Mouse (Mus musculus) R1 (cell line): Measurements from ENCODE around the gene Slc39a13.
"Not testable (repeated sequence)": the region's sequence is repeated elsewhere in the genome, so short reads cannot be mapped to it uniquely, and the experiment has no call there.

Source experiments
- DNase-seq: peaks from one replicate; pipeline ENCODE4 v3.0.0-alpha.2; 2018; ENCODE audit warnings: low read depth, low spot score

Slc39a13 gene

DNA sequence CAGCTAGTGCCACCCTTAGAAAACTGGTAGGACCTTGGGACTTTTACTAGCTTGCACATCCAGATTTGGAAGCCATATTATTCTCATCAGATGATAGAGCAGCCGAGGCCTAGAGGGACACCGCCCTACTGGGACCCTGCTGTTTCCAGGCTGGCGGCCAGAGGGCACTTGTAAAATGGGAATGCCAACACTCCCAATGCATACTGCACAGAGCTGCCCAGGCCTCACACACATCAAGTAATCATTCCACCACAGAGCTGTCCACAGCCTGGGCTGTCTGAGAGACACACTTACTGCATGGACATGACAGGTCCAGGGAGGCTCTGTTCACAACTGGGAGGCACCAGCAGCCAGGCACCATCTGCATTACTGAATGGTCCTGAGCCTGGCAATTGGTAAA is 3.8 kb downstream of the Slc39a13 start:
- no peak for DNase-seq

DNA sequence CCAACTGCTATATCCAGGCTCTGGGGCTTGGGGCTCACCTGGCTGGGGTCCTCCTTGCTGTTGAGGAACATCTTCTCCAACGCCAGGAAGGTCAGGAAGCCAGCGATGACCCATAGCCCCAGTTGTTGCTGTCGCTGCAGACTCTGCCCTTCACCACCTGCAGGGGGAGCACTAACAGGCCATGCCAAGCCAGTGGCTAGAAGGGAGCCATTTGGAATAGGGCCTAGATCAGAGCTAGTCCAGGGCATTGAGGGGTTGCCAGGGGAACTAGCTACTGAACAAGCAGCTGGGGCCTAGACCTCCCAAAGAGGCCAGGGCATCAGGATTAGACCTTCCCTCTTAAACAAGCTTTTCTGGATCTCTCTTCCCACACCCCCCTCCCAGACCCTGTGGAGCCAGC is 4.7 kb downstream of the Slc39a13 start:
- DNase-seq, result peak; percentile 82

- DNase-seq, result peak; percentile 80
These were observed 6.0 kb downstream of the Slc39a13 start for GRCm38 (mm10) chr2:91064211-91064610.

DNA sequence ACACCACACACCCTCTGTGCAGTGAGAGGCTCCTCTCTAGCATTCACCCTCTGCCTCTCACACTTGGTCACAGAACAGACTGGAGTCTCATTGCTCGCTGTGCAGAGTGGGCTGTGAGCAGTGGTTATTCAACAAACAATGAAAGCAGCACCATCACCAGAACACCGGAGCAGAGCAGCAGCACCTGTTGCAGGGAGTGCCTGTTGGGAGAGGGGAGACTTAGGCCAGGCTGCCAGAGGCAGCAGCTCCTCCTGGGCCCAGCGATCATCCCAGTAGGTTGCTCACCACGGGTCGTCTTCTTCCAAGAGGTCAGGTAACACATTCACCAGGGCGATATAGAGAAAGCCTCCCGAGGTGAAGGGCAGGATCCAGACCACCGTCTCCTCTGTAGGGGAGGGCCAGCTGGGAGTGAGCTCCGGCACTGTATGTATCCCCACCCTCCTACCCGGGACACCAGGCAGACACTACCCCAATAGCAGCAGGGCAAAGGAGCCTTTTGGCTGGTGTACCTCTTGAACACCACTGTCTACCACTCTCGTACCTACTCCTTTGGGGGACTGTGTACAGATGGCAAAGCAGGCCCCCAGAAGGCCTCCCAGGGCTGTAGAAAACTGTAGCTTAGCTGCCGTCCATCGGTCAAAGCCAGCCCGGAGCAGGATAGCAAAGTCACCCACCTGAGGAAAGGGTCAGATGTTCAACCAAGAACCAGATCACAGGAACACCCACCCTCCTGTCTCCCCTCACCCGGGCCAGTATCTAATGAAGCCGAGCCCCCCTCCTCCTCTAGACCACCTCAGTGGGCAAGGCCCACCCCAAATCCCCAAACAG is 7.2 kb downstream of the Slc39a13 start:
- no peak for DNase-seq

DNA sequence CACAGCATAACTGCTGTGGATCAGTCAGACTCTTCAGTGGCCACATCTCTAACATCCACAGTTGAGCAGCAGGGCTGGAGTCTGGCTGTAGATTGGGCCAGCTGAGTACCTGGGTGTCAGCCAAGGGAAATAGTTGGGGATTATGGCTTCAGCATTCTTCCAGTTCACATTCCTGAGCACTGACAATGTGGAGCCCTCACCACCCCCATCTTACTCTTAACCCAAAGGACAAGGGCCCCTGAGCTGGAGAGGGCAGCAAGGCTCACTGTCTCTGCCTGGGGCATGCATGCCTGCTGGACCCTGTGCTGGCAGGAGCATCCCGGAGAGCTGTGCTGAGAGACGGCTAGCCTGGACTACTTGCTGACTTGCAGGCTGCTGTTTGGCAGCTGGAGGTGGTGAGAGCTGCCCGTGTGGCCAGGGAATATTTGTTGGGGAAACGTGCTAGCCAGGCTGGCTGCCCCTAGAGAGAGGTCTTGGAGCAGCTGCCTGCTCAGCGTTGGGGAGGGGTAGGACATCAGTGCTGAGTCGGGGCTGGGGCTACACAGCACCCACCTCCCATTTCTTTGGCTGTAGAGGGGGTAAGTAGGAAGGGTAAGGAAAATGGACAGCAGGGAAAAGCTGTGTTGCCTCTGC is 8.3 kb downstream of the Slc39a13 start:
- DNase-seq, result no peak

- peak; percentile 82 for DNase-seq
These were observed 9.5 kb downstream of the Slc39a13 start for GRCm38 (mm10) chr2:91060544-91061355.

GRCm38 (mm10) chr2:91059376-91059775 is 10.8 kb downstream of the Slc39a13 start:
- DNase-seq, result no peak

GRCm38 (mm10) chr2:91058435-91058834 is 11.8 kb downstream of the Slc39a13 start:
- no peak for DNase-seq

DNA sequence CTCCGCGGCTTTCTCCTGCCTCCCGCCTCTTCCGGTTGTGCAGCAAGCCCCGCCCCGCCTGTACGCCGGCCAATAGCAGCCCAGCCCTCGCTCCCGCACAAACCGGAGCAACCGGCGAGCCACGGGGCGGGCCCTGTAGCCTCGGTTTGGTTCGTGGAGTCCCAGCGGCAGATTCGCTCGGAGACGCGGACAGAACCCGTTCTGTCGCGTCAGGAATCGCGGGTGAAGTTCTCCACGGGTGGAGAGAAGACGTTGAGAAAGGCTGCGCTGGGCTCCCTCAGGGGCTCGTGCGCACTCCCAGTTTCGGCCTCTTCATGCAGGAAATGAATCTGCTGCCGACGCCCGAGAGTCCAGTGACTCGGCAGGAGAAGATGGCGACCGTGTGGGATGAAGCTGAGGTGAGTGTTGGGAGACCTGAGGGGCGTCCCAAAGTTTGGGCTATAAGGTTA is 16.3 kb downstream of the Slc39a13 start, which contains the start of gene Psmc3:
Gene Psmc3, plus strand, starts transcription at position 76 of the 449 bp plus-strand sequence.
- peak; percentile 92 for DNase-seq

DNA sequence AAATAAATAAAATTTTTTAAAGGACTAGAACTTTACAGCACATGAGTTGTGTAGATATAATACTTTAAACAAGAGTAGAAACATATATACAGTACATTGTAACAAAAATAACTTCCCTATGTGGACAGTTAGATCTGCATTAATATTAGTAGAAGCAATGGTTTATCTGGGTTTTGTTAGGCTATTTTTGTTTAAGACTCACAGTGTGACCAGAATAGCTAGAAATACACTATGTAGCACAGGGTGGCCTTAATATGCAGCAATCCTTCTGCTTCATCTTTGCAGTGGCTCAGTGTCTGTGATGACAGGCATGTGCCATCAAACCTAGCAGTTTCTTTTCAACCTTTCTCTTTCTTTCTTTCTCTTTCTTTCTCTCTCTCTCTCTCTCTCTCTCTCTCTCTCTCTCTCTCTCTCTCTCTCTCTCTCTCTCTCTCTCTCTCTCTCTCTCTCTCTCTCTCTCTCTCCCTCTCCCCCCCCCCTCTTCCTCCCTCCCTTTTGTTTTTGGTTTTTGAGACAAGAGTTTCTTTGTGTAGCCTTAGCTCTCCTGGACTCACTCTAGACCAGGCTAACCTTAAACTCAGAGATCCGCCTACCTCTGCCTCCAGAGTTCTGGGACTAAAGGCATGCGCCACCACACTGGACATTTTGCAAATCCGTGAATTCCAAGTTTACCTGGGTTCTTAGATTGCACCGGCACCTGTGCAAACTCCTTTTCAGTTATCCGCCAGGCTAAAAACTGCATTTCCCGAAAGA is 16.9 kb downstream of the Slc39a13 start:
- DNase-seq, result no peak

DNA sequence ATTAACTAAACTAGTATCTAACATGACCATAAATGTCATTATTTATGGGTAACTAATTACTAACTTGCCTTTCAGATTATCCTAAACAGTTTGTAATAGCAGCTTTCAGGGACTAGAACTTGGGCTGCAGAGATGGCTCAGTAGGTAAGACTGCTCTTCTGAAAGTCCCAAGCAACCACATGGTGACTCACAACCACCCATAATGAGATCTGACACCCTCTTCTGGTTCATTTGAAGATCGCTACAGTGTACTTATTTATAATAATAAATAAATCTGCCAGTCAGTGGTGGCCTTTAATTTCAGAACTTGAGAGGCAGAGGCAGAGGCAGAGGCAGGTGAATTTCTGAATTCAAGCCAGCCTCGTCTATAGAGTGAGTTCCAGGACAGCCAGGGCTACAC is 17.5 kb downstream of the Slc39a13 start:
- DNase-seq, result no peak

- no peak for DNase-seq
These were observed 18.3 kb downstream of the Slc39a13 start for GRCm38 (mm10) chr2:91051917-91052316.

DNA sequence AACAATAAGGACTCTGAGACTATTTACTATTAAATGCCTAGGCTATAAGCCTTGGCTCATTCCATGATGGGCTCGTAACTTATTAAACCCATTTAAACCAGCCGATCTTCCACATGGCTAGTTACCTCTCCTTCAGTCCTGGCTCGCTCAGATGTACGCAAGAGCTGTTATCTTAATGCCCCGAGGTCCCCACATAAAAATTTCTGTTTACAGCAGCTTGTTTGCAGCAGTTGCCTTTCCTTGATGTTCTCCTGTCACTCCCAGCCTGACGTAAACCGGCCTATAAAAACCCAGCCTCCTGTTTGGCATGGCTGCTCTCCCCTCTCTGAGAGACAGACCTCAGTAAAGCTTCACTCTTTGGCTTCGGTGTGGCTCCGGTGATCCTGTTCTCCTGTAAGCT is 22.9 kb downstream of the Slc39a13 start:
- no peak for DNase-seq

- not testable (repeated sequence) for DNase-seq
These were observed 24.4 kb downstream of the Slc39a13 start for GRCm38 (mm10) chr2:91045805-91046204.

GRCm38 (mm10) chr2:91044727-91045126 is 25.5 kb downstream of the Slc39a13 start:
- peak; percentile 44 for DNase-seq

- peak; percentile 53 for DNase-seq
These were observed 27.4 kb downstream of the Slc39a13 start for GRCm38 (mm10) chr2:91042651-91043398.

DNA sequence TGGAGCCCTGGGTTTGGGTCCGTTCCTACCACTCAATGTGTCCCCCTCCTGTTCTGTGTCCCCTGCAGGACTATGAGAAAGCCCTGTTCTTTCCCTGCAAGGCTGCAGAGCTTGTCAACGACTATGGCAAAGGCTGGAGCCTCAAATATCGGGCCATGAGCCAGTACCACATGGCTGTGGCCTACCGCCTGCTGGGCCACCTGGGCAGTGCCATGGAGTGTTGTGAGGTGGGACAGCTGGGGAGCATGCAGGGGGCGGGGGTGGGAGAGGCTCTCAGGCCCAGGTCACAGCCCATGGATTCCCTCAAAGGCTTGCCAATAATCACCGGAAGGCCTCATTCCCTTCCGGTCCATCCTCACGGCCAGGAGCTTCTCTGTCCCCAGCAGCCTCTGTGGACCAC is 28.4 kb downstream of the Slc39a13 start:
- DNase-seq, result no peak

DNA sequence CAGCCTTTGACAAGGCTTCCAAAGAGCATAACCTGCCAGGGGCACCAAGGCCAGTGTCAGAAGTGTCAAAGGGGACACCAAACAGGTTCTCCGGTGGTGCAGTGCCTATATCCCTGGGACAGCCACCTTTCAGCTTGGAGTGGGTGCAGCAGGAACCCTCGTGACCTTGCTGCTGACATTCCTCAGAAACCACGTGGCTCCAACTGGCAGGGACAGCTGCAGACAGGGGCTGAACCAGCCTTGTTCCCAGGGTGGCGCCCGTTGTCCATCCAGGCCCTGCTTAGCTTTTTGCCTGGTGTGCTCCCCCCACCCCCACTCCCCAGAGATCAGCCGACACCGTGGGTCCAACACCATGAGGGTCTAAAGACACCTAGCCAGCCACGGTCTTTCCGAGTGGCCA is 34.8 kb downstream of the Slc39a13 start, which contains the start of gene Rapsn:
Gene Rapsn, plus strand, starts transcription at position 236 of the 400 bp plus-strand sequence.
- no peak for DNase-seq

DNA sequence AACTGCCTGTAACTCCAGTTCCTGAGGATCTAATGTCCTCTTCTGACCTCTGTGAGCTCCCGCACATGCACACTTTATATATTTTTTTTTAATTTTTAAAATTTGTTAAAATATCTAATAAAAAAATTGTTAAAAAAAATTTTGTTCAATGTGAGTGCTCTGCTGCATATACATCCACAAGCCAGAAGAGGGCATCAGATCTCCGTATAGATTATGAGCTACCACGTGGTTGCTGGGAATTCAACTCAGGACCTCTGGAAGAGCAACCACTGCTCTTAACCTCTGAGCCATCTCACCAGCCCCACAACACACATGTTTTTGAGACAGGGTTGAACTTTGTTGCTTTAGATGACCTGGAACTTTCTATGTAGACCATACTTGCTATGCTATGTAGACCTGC is 37.2 kb downstream of the Slc39a13 start:
- DNase-seq, result peak; percentile 76

- DNase-seq, result peak; percentile 91
These were observed 39.0 kb downstream of the Slc39a13 start for GRCm38 (mm10) chr2:91031216-91031615.
